Mouse (Mus musculus) lung, postnatal 36 days (tissue): ENCODE measurements around the gene B230217C12Rik.
"Not testable (repeated sequence)": the region's sequence is repeated elsewhere in the genome, so short reads cannot be mapped to it uniquely, and the experiment has no call there.

Source experiments
- DNase-seq: peaks from one replicate; pipeline ENCODE4 v3.0.0; 2022; ENCODE audit warnings: mixed read lengths

The B230217C12Rik gene

DNA sequence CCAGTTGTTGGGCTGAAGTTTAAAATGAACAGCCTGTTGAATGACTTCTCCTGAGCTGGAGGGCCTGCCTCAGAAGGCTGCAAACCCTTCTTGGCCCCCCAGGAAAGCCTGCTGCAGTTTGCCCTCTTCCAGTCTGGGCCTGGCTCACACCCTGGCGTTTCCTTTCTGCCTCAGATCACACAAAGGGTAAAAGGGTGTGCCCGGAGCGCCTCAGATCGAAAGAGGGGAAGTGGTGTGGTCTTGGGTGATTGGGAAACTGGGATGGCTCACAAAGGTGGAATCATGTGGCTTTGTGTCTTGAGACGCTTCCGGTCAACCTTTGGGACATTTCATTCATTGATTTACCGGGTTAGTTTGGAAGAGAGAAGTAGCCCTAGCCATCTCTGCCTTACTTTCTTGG, 14.2 kb upstream of the B230217C12Rik start:
- peak; percentile 68 for DNase-seq

DNA sequence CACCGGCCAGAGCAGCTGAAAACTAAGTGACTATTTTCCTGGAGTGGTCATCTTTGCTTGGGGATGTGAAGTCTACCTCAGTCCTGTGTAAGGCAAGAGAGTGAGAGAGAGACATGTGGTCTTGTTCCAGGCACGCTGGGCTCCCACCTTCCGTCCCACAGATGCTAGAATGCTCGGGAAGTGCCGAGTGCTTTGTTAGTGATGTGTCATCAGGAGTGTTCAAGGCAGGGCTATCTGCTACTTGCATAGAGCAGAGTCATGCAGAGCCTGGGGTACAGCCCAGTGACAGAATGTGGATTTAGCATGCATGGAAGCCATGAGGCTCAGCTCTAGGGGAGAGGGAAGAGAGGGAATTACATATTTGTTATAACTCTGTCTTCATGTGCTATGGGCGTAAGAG, 12.9 kb upstream of the B230217C12Rik start:
- DNase-seq, result no peak

DNA sequence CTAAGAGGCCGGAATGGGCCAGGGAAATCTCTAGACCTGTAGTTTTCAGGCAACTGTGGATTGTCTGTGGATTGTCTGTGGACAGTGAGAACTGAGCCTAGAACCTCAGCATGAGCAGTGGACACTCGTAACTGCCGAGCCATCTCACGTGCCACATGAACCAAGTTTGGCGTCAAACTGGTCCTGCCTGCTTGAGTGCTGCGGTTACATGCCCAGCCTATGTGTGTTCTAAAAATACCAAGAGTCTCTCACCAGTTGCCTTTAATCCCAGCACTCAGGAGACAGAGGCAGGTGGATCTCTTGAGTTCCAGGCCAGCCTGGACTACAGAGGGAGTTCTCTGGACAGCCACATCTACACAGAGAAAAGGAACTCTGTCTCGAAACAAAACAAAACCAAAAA, 11.2 kb upstream of the B230217C12Rik start:
- no peak for DNase-seq

DNA sequence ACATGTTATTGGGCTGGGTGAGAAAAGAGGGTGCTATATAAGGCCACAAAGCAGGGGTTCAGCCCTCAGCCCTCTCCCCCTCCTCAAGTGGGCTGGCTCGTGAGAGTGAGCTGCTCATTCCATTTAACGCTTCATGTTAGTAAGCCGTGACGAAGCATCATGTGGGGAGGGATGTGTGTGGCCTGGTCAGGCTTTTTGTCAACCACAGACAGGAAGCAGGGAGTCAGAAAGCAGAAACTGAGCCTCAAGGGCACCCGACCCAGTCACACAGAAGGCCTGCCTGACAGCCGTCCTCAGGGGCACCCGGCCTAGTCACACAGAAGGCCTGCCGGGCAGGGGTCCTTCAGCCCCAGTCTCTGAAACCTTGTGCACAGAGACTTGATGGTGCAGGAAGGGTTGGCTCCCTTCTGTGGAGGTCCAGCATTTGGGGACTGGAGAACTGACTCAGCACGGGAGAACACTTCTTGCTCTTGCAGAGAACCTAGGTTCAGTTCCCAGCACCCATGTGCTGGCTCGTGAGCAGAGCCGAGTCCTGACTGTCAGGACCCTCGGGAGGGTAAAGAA, 10.6 kb upstream of the B230217C12Rik start:
- DNase-seq, result peak; percentile 69

DNA sequence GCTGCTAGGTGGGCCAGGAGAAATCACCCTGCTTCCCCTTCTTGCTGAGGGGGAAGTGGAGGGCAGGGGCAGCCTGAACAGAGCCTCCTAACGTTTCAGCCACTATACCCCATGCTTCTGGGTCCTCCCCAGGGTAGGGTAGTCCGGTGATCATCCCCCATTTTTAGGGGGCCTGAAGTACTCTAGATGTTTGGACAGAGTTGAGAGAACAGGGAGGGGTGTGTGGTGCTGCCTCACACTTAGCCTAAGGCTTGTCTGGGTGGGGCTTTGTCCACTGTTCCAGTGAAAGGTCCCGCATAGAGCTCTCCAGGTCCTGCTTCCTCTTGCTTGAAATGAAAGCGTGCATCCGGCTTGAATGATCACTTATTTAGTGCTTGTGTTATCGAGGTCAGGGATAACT, 10.1 kb upstream of the B230217C12Rik start:
- no peak for DNase-seq

GRCm38 (mm10) chr11:97832001-97832400, 8.6 kb upstream of the B230217C12Rik start:
- no peak for DNase-seq

DNA sequence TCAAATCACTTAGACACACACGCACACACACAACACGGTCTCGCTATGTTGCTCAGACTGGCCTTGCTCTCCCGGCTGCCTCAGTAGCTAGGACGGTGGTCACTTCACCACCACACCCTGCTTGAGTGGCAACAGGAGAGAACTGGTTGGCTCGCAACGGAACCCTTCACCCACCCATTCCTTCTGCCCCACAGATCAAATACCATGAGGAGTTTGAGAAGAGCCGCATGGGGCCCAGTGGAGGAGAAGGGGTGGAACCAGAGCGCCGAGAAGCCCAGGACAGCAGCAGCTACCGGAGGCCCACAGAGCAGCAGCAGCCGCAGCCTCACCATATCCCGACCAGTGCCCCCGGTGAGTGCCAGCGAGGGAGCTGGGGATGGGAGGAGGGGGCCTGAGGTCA, 7.2 kb upstream of the B230217C12Rik start:
- no peak for DNase-seq

DNA sequence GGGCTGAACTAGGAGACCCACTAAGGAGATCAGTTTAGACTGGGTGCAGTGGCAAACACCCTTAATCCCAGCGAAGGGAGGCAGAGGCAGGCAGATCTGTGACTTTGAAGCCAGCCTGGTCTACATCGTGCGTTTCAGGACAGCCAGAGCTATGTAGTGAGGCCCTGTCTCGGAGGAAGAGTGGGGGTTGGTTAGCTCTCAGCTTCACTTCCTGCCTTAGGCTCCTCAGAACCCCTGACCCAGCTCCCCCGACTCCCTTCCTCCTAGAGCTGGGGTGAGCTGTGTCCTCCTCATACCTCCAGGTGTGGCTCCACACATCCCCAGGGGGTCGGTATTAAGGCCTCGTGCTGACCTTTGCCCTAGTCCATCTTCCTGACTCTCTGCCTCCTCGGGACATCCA, 4.0 kb upstream of the B230217C12Rik start:
- DNase-seq, result no peak

DNA sequence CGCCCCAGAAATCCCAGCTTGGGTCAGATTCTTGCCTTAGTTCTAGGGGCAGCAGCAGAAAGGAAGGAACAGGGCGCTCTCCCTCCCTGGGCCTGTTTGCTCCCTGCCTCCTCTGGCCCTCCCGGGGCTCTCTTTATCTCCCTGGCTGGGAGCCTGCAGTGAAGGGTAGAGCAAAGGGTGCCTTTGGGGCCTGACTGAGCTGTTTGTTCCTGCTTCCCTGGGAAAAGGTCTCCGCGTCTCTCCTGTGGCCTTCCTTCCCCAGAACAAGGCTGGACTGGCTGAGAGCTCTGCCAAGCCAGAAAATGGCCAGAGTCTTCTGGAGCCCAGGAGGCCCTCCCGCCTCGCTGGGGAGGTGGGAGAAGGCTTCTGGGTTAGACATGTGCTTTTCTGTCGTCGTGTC, 3.5 kb upstream of the B230217C12Rik start:
- DNase-seq, result not testable (repeated sequence)

DNA sequence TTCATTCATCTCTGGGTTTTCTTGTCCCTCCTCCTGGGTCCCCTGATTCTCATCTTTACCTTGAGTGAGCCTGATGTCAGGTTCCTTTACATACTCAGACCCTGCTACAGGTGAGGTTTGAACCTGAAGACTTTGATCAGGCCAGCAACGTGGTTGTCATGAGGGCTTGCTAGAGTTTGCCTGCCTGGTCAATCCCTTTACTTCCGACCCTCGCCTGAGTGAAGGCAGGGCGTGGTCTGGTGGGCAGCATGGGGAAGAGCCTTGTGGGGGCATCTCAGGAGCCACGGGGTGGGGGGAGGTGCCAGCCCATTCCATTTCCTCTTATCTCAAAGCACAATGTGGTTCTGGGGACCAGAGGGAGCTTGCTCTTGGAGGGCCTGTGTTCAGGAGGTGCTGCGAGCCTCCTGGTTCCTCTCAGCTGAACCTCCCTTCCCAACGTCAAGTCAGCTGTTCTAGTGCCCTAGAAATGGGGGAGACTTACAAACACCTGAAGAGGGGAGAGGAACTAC, 2.9 kb upstream of the B230217C12Rik start:
- no peak for DNase-seq

- DNase-seq, result no peak
These were observed 1.7 kb upstream of the B230217C12Rik start for GRCm38 (mm10) chr11:97838779-97839440.

- no peak for DNase-seq
These were observed 992 bp upstream of the B230217C12Rik start for GRCm38 (mm10) chr11:97839441-97840134.

DNA sequence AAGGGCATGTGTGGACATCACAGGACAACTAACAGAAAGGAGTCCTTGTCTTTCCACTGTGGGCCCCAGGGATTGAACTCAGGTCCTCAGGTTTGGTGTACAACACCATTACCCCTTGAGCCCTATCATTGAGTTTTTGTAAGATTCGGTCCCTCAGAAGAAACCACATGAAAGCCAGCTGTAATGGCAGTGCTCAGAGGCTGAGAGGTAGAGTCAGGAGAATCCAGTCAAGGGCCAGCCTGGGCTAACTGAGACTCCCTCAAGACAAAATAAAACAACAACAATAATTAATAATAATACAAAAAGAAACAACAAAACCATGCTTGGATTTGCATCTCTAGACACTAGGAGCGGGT, 467 bp upstream of the B230217C12Rik start:
- no peak for DNase-seq

GRCm38 (mm10) chr11:97840991-97841661, 546 bp downstream of the B230217C12Rik start:
- peak; percentile 66 for DNase-seq

- no peak for DNase-seq
These were observed 1.4 kb downstream of the B230217C12Rik start for GRCm38 (mm10) chr11:97842001-97842400.

- peak; percentile 50 for DNase-seq
These were observed 9.8 kb downstream of the B230217C12Rik start for GRCm38 (mm10) chr11:97850367-97850766.

- DNase-seq, result no peak
These were observed 11.0 kb downstream of the B230217C12Rik start for GRCm38 (mm10) chr11:97851601-97852000.

GRCm38 (mm10) chr11:97855473-97855872, 14.9 kb downstream of the B230217C12Rik start:
- no peak for DNase-seq

- DNase-seq, result no peak
These were observed 21.6 kb downstream of the B230217C12Rik start for GRCm38 (mm10) chr11:97862148-97862547.

- no peak for DNase-seq
These were observed 24.8 kb downstream of the B230217C12Rik start for GRCm38 (mm10) chr11:97865421-97865820.

- no peak for DNase-seq
These were observed 25.7 kb downstream of the B230217C12Rik start for GRCm38 (mm10) chr11:97866091-97866888.

- no peak for DNase-seq
These were observed 27.0 kb downstream of the B230217C12Rik start for GRCm38 (mm10) chr11:97867591-97867990.

DNA sequence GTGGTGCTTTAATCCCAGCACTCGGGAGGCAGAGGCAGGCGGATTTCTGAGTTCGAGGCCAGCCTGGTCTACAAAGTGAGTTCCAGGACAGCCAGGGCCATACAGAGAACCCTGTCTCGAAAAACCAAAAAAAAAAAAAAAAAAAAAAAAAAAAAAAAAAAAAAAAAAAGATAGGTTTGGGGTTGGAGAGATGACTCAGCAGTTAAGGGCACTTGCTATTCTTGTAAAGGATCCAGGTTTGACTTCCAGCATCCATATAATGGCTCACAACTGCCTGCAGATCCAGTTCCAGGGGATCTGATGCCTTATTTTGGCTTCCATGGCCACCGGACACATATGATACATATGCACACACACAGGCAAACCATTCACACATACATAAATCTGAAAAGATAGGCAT, 31.8 kb downstream of the B230217C12Rik start:
- DNase-seq, result not testable (repeated sequence)
